Mouse (Mus musculus): Measurements from ENCODE around the gene Tomm6. TPM values are rescaled to one million over a fixed set of nuclear protein-coding genes. Genes with fewer than 3 reads are reported as not detected.
A peak's percentile ranks its signal among the peaks of the same experiment; 100 is the strongest.

The Tomm6 gene
- total and polyA plus RNA-seq, 2 experiments from 2014 or later: 73.9 to 329 TPM

DNA sequence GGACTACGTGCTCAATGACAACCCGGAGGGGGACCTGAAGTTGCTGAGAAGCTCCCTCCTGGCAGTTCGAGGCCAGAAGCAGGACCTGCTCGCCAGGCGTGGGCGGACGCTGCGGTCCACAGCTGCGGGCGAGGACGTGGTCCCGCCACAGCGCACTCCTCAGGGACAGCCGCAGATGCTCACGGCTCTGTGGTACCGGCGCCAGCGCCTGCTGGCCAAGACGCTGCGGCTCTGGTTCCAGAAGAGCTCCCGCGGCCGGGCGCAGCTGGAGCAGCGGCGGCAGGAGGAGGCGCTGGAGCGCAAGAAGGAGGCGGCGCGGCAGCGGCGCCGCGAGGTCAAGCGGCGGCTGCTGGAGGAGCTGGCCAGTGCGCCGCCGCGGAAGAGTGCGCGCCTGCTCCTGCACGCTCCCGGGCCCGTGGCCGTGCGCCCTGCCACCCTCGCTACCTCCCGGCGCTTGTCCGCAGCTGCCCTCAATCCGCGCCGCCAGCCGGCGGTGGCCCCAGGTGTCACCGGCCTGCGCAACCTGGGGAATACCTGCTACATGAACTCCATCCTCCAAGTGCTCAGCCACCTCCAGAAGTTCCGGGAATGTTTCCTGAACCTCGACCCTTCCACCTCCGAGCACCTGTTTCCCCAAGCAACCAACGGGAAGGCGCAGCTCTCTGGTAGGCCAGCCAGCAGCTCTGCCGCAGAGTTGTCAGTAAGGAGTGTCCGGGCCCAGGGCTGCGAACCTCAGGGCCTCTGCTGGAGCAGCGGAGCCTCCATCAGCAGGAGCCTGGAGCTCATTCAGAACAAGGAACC lies 15.7 kb downstream of the Tomm6 start:
- Histone ChIP-seq H3K27me3 (ENCODE audit: insufficient read depth, low read length) (no peaks in the 10 kb centered on the region), H3K36me3 (ENCODE audit: insufficient read depth) (peaks cover 14% of the 10 kb centered on the region), H3K27ac (ENCODE audit: low read depth, low read length) (no peak overlapping the region), H3K4me2 (ENCODE audit: low read depth) (peak overlapping the region; percentile 50), H3K9ac (peak overlapping the region; percentile 37; the same call in 1 of the 2 replicates), H3K4me3 (ENCODE audit: low read depth, low read length) (peak overlapping the region; percentile 29), H3K4me1 (ENCODE audit: insufficient read depth) (no peaks in the 10 kb centered on the region), H3K9me3 (ENCODE audit: low read length) (no peaks in the 10 kb centered on the region)
- DNase-seq (peak; percentile 31), ATAC-seq (peak; percentile 45)
- 11% methylated on average over 65 of the region's 68 CpGs for WGBS
- TF ChIP-seq CTCF (IDR thresholded peaks at IDR 0.05; ENCODE audit: low read depth): no peak

- Histone ChIP-seq H3K27me3 (ENCODE audit: insufficient read depth, low read length) (no peaks in the 10 kb centered on the region), H3K9ac (peak overlapping the region; percentile 37; the same call in 1 of the 2 replicates), H3K36me3 (ENCODE audit: insufficient read depth) (peaks cover 14% of the 10 kb centered on the region), H3K4me2 (ENCODE audit: low read depth) (peak overlapping the region; percentile 50), H3K4me3 (ENCODE audit: low read depth, low read length) (peak overlapping the region; percentile 29), H3K9me3 (ENCODE audit: low read length) (no peaks in the 10 kb centered on the region), H3K27ac (ENCODE audit: low read depth, low read length) (no peak overlapping the region), H3K4me1 (ENCODE audit: insufficient read depth) (no peaks in the 10 kb centered on the region)
- ATAC-seq (peak; percentile 34; the same call in 1 of the 2 replicates), DNase-seq (peak; percentile 12)
- no peak for TF ChIP-seq CTCF (IDR thresholded peaks at IDR 0.05; ENCODE audit: low read depth)
- 22% methylated on average over 14 of the region's 14 CpGs for WGBS
These were observed 16.2 kb downstream of the Tomm6 start for GRCm38 (mm10) chr17:47671988-47672310.

- Histone ChIP-seq H3K36me3 (ENCODE audit: insufficient read depth) (0 out of 2 replicates have a peak, but pooled peaks cover 2% of the 10 kb centered on the region), H3K4me2 (ENCODE audit: low read depth) (no peak overlapping the region), H3K4me3 (ENCODE audit: low read depth, low read length) (no peak overlapping the region), H3K27me3 (ENCODE audit: insufficient read depth, low read length) (no peaks in the 10 kb centered on the region), H3K4me1 (ENCODE audit: insufficient read depth) (no peaks in the 10 kb centered on the region), H3K27ac (ENCODE audit: low read depth, low read length) (peak overlapping the region; percentile 5; the same call in 1 of the 2 replicates), H3K9me3 (ENCODE audit: low read length) (no peaks in the 10 kb centered on the region), H3K9ac (no peak overlapping the region)
- ATAC-seq: peak; percentile 79
- no peak for TF ChIP-seq CTCF (IDR thresholded peaks at IDR 0.05; ENCODE audit: low read depth)
- peak; percentile 27 for DNase-seq
- 38% methylated on average over 4 of the region's 4 CpGs for WGBS
These were observed 19.0 kb downstream of the Tomm6 start for GRCm38 (mm10) chr17:47669166-47669565.

- H3K9me3 ChIP-seq (ENCODE audit: low read length): no peaks in the 10 kb centered on the region
- no peaks in the 10 kb centered on the region for H3K4me1 ChIP-seq (ENCODE audit: insufficient read depth)
- H3K9ac ChIP-seq: no peak overlapping the region
- ATAC-seq (no peak), DNase-seq (no peak)
- no peak overlapping the region for H3K27ac ChIP-seq (ENCODE audit: low read depth, low read length)
- no peak for TF ChIP-seq CTCF (IDR thresholded peaks at IDR 0.05; ENCODE audit: low read depth)
- H3K4me3 ChIP-seq (ENCODE audit: low read depth, low read length): no peak overlapping the region
- H3K4me2 ChIP-seq (ENCODE audit: low read depth): no peak overlapping the region
- 0 out of 2 replicates have a peak, but pooled peaks cover 4% of the 10 kb centered on the region for H3K36me3 ChIP-seq (ENCODE audit: insufficient read depth)
- no peaks in the 10 kb centered on the region for H3K27me3 ChIP-seq (ENCODE audit: insufficient read depth, low read length)
- 84% methylated on average over 7 of the region's 7 CpGs for WGBS
These were observed 23.7 kb downstream of the Tomm6 start for GRCm38 (mm10) chr17:47664474-47664873.

GRCm38 (mm10) chr17:47663009-47663713 lies 25.0 kb downstream of the Tomm6 start:
- DNase-seq (no peak), ATAC-seq (peak; percentile 76)
- no peak overlapping the region for H3K4me3 ChIP-seq (ENCODE audit: low read depth, low read length)
- no peaks in the 10 kb centered on the region for H3K9me3 ChIP-seq (ENCODE audit: low read length)
- no peaks in the 10 kb centered on the region for H3K27me3 ChIP-seq (ENCODE audit: insufficient read depth, low read length)
- no peaks in the 10 kb centered on the region for H3K4me1 ChIP-seq (ENCODE audit: insufficient read depth)
- TF ChIP-seq CTCF (IDR thresholded peaks at IDR 0.05; ENCODE audit: low read depth): no peak
- H3K9ac ChIP-seq: no peak overlapping the region
- WGBS: 24% methylated on average over 9 of the region's 9 CpGs
- H3K36me3 ChIP-seq (ENCODE audit: insufficient read depth): 0 out of 2 replicates have a peak, but pooled peaks cover 7% of the 10 kb centered on the region
- H3K4me2 ChIP-seq (ENCODE audit: low read depth): no peak overlapping the region
- H3K27ac ChIP-seq (ENCODE audit: low read depth, low read length): no peak overlapping the region

DNA sequence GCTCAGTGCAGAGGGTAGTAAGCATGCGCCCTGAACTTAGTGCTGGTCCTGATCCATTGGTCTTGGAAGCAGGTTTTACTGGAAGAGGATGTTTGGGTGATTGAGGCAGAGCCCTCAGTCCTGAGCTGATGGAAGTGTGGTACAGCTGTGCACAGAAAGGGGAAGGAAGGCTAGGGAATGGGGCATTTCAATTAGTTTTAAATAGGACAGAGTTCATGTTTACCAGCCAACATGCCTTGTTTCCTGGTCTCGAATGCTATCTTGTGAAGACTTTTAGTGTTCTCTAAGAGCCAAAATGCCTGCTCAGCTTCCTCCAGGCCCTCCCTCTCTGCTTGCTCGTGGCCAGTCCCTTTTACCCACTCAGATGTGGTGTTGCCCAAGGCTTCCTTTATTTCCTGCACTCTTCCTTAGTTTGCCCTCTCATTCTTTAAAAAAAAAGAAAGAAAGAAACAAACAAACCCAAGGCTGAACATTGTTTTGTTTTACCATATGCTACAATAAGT lies 29.4 kb downstream of the Tomm6 start:
- Histone ChIP-seq H3K9ac (no peak overlapping the region), H3K4me2 (ENCODE audit: low read depth) (no peak overlapping the region), H3K36me3 (ENCODE audit: insufficient read depth) (0 out of 2 replicates have a peak, but pooled peaks cover 7% of the 10 kb centered on the region), H3K27ac (ENCODE audit: low read depth, low read length) (no peak overlapping the region), H3K27me3 (ENCODE audit: insufficient read depth, low read length) (no peaks in the 10 kb centered on the region), H3K4me3 (ENCODE audit: low read depth, low read length) (no peak overlapping the region), H3K9me3 (ENCODE audit: low read length) (no peaks in the 10 kb centered on the region), H3K4me1 (ENCODE audit: insufficient read depth) (no peaks in the 10 kb centered on the region)
- WGBS: 91% methylated on average over 3 of the region's 3 CpGs
- DNase-seq (no peak), ATAC-seq (no peak)
- no peak for TF ChIP-seq CTCF (IDR thresholded peaks at IDR 0.05; ENCODE audit: low read depth)

DNA sequence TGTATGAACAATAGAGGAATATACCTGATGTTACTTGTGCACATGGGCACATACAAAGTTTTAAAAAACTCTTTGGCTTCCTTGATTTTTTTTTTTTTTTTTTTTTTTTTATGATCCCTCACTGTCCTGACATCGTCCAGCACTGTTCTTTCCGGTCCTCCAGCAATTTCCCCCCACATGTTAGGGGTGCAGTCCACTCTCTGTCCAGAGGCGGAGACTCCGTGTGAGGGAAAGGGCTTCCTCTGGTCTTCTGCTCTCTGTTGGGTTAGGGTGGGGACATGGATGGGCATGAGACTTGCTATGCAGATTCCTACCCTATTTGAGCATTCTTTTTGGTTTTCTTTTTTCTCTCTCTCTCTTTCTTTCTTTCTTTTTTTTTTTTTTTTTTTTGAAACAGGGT lies 30.3 kb downstream of the Tomm6 start:
- no peak overlapping the region for H3K9ac ChIP-seq
- H3K4me1 ChIP-seq (ENCODE audit: insufficient read depth): no peaks in the 10 kb centered on the region
- no peaks in the 10 kb centered on the region for H3K27me3 ChIP-seq (ENCODE audit: insufficient read depth, low read length)
- no peak overlapping the region for H3K27ac ChIP-seq (ENCODE audit: low read depth, low read length)
- no peak for TF ChIP-seq CTCF (IDR thresholded peaks at IDR 0.05; ENCODE audit: low read depth)
- no peak overlapping the region for H3K4me3 ChIP-seq (ENCODE audit: low read depth, low read length)
- 0 out of 2 replicates have a peak, but pooled peaks cover 7% of the 10 kb centered on the region for H3K36me3 ChIP-seq (ENCODE audit: insufficient read depth)
- no peaks in the 10 kb centered on the region for H3K9me3 ChIP-seq (ENCODE audit: low read length)
- ATAC-seq (no peak), DNase-seq (no peak)
- 88% methylated on average over 4 of the region's 4 CpGs for whole genome bisulfite sequencing
- H3K4me2 ChIP-seq (ENCODE audit: low read depth): no peak overlapping the region

Data from forebrain, postnatal 0 days (tissue).